Mouse (Mus musculus) forebrain, embryonic 16.5 days (tissue): ENCODE results near the gene Mmp23. TPM values are rescaled to one million over a fixed set of nuclear protein-coding genes. Genes with fewer than 3 reads are reported as not detected.

Source experiments
- ATAC-seq: fragments of 200-750 bp; cut with Nextera tagmentation; 2 replicates; pipeline ENCODE4 v1.8.0; 2017; ENCODE audit warnings: mild to moderate bottlenecking, moderate library complexity
- H3K27ac ChIP-seq: fragments of 300-500 bp; sonication (generic); 2 replicates; pipeline ENCODE4 v1.5.1; 2014; ENCODE audit warnings: low read length, control low read depth
- H3K27me3 ChIP-seq: fragments of 300-500 bp; sonication (generic); replicated peaks from 2 replicates; pipeline ENCODE4 v1.6.1; 2014; ENCODE audit warnings: low read length; ENCODE audit not compliant: control insufficient read depth, insufficient read depth
- H3K36me3 ChIP-seq: fragments of 300-500 bp; sonication (generic); 2 replicates; pipeline ENCODE4 v1.6.1; 2014; ENCODE audit not compliant: control insufficient read depth, insufficient read depth
- H3K4me1 ChIP-seq: fragments of 300-500 bp; sonication (generic); replicated peaks from 2 replicates; pipeline ENCODE4 v1.6.1; 2014; ENCODE audit warnings: low read length; ENCODE audit not compliant: control insufficient read depth, insufficient read depth
- H3K4me2 ChIP-seq: fragments of 300-500 bp; sonication (generic); 2 replicates; pipeline ENCODE4 v1.6.1; 2014; ENCODE audit warnings: mild to moderate bottlenecking, low read length, control low read depth
- H3K4me3 ChIP-seq: fragments of 300-500 bp; sonication (generic); replicated peaks from 2 replicates; pipeline ENCODE4 v1.5.1; 2014; ENCODE audit warnings: mild to moderate bottlenecking, low read length, control low read depth
- H3K9ac ChIP-seq: fragments of 300-500 bp; sonication (generic); replicated peaks from 2 replicates; pipeline ENCODE4 v1.6.1; 2014; ENCODE audit warnings: low read depth, low read length, control low read depth
- H3K9me3 ChIP-seq: fragments of 300-500 bp; sonication (generic); 2 replicates; pipeline ENCODE4 v1.6.1; 2016; ENCODE audit warnings: low read length; ENCODE audit not compliant: control insufficient read depth
- WGBS: fragments of 180-500 bp; shearing (Covaris S2); extraction: QIAGEN DNeasy Blood & Tissue Kit; methylation state at CpG from one replicate; pipeline ENCODE4 v1.1.7; 2014; 5-methylcytosine and 5-hydroxymethylcytosine counted together
- polyA plus RNA-seq: library from polyadenylated mRNA; unstranded; fragments of >200 nt; fragmentation: Nextera tagmentation; extraction: Ambion mirVana; gene quantifications from 2 replicates; pipeline ENCODE4 v1.2.1, GENCODE M21; 2015

The Mmp23 gene
- polyA plus RNA-seq, 1 experiment from 2014 or later: 3.0 TPM

- Histone ChIP-seq H3K4me1 (peaks cover 11% of the 10 kb centered on the region), H3K27ac (no peak overlapping the region), H3K36me3 (peaks cover 9% of the 10 kb centered on the region), H3K4me3 (no peak overlapping the region), H3K27me3 (no peaks in the 10 kb centered on the region), H3K4me2 (no peak overlapping the region), H3K9me3 (no peaks in the 10 kb centered on the region), H3K9ac (no peak overlapping the region)
- WGBS: 75% methylated on average over 2 of the region's 2 CpGs
- no peak for ATAC-seq
These were observed 46.4 kb downstream of the Mmp23 start for GRCm38 (mm10) chr4:155606825-155607224.

- Histone ChIP-seq H3K36me3 (peaks cover 4% of the 10 kb centered on the region; the same call in 1 of the 2 replicates), H3K27me3 (no peaks in the 10 kb centered on the region), H3K4me2 (no peak overlapping the region), H3K9me3 (no peaks in the 10 kb centered on the region), H3K4me3 (no peak overlapping the region), H3K27ac (no peak overlapping the region), H3K4me1 (peaks cover 13% of the 10 kb centered on the region), H3K9ac (no peak overlapping the region)
- ATAC-seq: no peak
- 91% methylated on average over 4 of the region's 4 CpGs for WGBS
These were observed 48.1 kb downstream of the Mmp23 start for GRCm38 (mm10) chr4:155605132-155605531.

DNA sequence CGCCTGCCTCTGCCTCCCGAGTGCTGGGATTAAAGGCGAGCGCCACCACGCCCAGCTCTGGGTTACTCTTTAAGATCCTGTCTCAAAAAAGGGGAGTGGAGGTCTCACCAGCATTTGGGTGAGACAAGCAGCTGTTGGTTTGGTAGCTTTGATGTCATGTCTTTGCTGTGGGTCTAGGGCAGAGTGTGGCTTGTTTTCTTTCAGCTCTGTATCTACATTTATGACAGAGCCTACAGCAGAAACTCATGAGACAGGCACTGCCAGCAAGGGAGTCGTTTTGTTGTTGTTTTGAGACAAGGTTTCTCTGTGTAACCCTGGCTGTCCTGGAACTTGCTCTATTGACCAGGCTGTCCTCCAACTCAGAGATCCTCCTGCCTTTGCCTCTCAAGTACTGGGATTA lies 49.4 kb downstream of the Mmp23 start:
- Histone ChIP-seq H3K27ac (no peak overlapping the region), H3K9me3 (no peaks in the 10 kb centered on the region), H3K27me3 (no peaks in the 10 kb centered on the region), H3K4me3 (no peak overlapping the region), H3K36me3 (no peaks in the 10 kb centered on the region), H3K4me1 (peaks cover 14% of the 10 kb centered on the region), H3K9ac (no peak overlapping the region), H3K4me2 (no peak overlapping the region)
- WGBS: 95% methylated on average over 6 of the region's 6 CpGs
- ATAC-seq: no peak

- no peak overlapping the region for H3K9ac ChIP-seq
- peak overlapping the region; percentile 97 for H3K4me3 ChIP-seq
- 88% methylated on average over 1 of the region's 1 CpGs for WGBS
- no peaks in the 10 kb centered on the region for H3K27me3 ChIP-seq
- H3K27ac ChIP-seq: no peak overlapping the region
- peaks cover 14% of the 10 kb centered on the region for H3K4me1 ChIP-seq
- no peaks in the 10 kb centered on the region for H3K9me3 ChIP-seq
- ATAC-seq: no peak
- H3K4me2 ChIP-seq: peak overlapping the region; percentile 70
- H3K36me3 ChIP-seq: no peaks in the 10 kb centered on the region
These were observed 50.4 kb downstream of the Mmp23 start for GRCm38 (mm10) chr4:155602753-155603152.

GRCm38 (mm10) chr4:155601997-155602456 lies 51.2 kb downstream of the Mmp23 start:
- H3K9me3 ChIP-seq: no peaks in the 10 kb centered on the region
- H3K4me2 ChIP-seq: peak overlapping the region; percentile 70
- peak overlapping the region; percentile 100 for H3K27ac ChIP-seq
- WGBS: under 1% methylated on average over 30 of the region's 31 CpGs
- H3K4me1 ChIP-seq: peaks cover 14% of the 10 kb centered on the region
- no peaks in the 10 kb centered on the region for H3K27me3 ChIP-seq
- no peaks in the 10 kb centered on the region for H3K36me3 ChIP-seq
- H3K9ac ChIP-seq: peak overlapping the region; percentile 99
- ATAC-seq: no peak
- peak overlapping the region; percentile 97 for H3K4me3 ChIP-seq

- peaks cover 14% of the 10 kb centered on the region for H3K4me1 ChIP-seq
- H3K4me2 ChIP-seq: peak within 1 kb of the TSS; percentile 70
- no peaks in the 10 kb centered on the region for H3K27me3 ChIP-seq
- H3K9me3 ChIP-seq: no peaks in the 10 kb centered on the region
- WGBS: under 1% methylated on average over 65 of the region's 65 CpGs
- peak within 1 kb of the TSS; percentile 100 for H3K27ac ChIP-seq
- ATAC-seq: peak; percentile 96
- peak within 1 kb of the TSS; percentile 99 for H3K9ac ChIP-seq
- H3K36me3 ChIP-seq: no peaks in the 10 kb centered on the region
- peak within 1 kb of the TSS; percentile 97 for H3K4me3 ChIP-seq
These were observed 51.8 kb downstream of the Mmp23 start, which contains the start of gene Slc35e2 for GRCm38 (mm10) chr4:155601091-155601996. Slc35e2 (plus strand) TSS chr4:155601416.

Other genes starting within 250 kb of the Mmp23 start
- 4.2 and 4.9 TPM in 2 replicates for gene Cfap74, start 244.2 kb downstream of the Mmp23 start, polyA plus RNA-seq
- gene Tmem52, start 184.3 kb downstream of the Mmp23 start, polyA plus RNA-seq: not detected in 2 replicates
- 1,158 and 1,178 TPM in 2 replicates for gene Gnb1, start 162.0 kb downstream of the Mmp23 start, polyA plus RNA-seq
- 113 and 120 TPM in 2 replicates for gene Nadk, start 91.0 kb downstream of the Mmp23 start, polyA plus RNA-seq
- 12.0 and 12.9 TPM in 2 replicates for gene Slc35e2, start 52.0 kb downstream of the Mmp23 start, polyA plus RNA-seq
- 62.4 and 65.2 TPM in 2 replicates for gene Cdk11b, start 28.5 kb downstream of the Mmp23 start, polyA plus RNA-seq
- gene Gm10563, start 8.0 kb downstream of the Mmp23 start, polyA plus RNA-seq: not detected in 2 replicates
- gene Mib2, start 15.8 kb upstream of the Mmp23 start, polyA plus RNA-seq: 49.8 and 63.1 TPM in 2 replicates
- gene Fndc10, start 41.0 kb upstream of the Mmp23 start, polyA plus RNA-seq: 4.8 and 7.5 TPM in 2 replicates
- gene Ssu72, start 51.4 kb upstream of the Mmp23 start, polyA plus RNA-seq: 134 and 150 TPM in 2 replicates
- 7.3 and 11.4 TPM in 2 replicates for gene Tmem240, start 81.4 kb upstream of the Mmp23 start, polyA plus RNA-seq
- 98.2 and 101 TPM in 2 replicates for gene Atad3a, start 107.7 kb upstream of the Mmp23 start, polyA plus RNA-seq
- gene Vwa1, start 121.3 kb upstream of the Mmp23 start, polyA plus RNA-seq: 27.3 and 29.6 TPM in 2 replicates
- 0.47 and 0.53 TPM in 2 replicates for gene Tmem88b, start 132.5 kb upstream of the Mmp23 start, polyA plus RNA-seq
- not detected in 2 replicates for gene Ankrd65, start 137.1 kb upstream of the Mmp23 start, polyA plus RNA-seq
- 214 and 231 TPM in 2 replicates for gene Mrpl20, start 149.5 kb upstream of the Mmp23 start, polyA plus RNA-seq
- 176 and 188 TPM in 2 replicates for gene Ccnl2, start 159.1 kb upstream of the Mmp23 start, polyA plus RNA-seq
- 111 and 121 TPM in 2 replicates for gene Aurkaip1, start 177.9 kb upstream of the Mmp23 start, polyA plus RNA-seq
- gene Mxra8, start 186.3 kb upstream of the Mmp23 start, polyA plus RNA-seq: 16.9 and 19.8 TPM in 2 replicates
- 7.0 and 10.0 TPM in 2 replicates for gene Dvl1, start 194.0 kb upstream of the Mmp23 start, polyA plus RNA-seq
- 0.72 and 0.84 TPM in 2 replicates for gene Tas1r3, start 210.0 kb upstream of the Mmp23 start, polyA plus RNA-seq
- 22.5 and 23.8 TPM in 2 replicates for gene Cptp, start 216.1 kb upstream of the Mmp23 start, polyA plus RNA-seq
- 89.8 and 100 TPM in 2 replicates for gene Ints11, start 216.2 kb upstream of the Mmp23 start, polyA plus RNA-seq
- 68.0 and 70.3 TPM in 2 replicates for gene Pusl1, start 238.4 kb upstream of the Mmp23 start, polyA plus RNA-seq
- 94.8 and 101 TPM in 2 replicates for gene Acap3, start 238.4 kb upstream of the Mmp23 start, polyA plus RNA-seq